Comparison of ENCODE assay signal across 16 mouse cellular contexts in the genomic region with DNA sequence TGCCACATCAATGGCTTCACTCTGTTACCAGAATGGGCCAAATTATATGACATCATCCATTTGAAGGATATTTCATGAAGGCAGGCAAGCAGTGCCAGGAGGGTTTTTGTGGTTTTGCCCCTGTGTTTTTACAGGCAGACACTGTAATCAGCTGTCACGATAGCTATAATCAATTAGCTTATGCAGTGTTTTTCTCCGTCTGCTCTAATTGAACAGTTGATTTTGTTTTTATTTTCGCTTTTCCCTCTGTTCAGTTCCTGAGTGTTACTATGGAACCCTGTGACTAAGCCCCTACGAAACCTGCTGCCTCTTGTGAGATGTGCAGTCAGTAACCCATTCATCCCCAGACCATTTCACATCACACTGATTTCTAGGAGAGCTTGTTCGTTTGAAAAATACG.
A peak's percentile ranks its signal among the peaks of the same experiment; 100 is the strongest.
DNase-seq lines count a peak whose midpoint lies in the region; ATAC-seq lines count a peak whose summit lies in the region.
"Had no signal": no experiment of that assay in that cellular context is flagged by ENCODE, and none has a peak within 500 bp of the region (broad histone marks: within the 10 kb centered on the region; RNA-seq: fewer than 3 reads in every experiment).

No protein-coding gene starts in this region.

- WGBS in forebrain, embryonic 15.5 days: 21% methylated on average over 6 of the region's 6 CpGs
- 79% methylated on average over 6 of the region's 6 CpGs for WGBS in forebrain, embryonic 11.5 days
- WGBS in embryonic facial prominence, embryonic 14.5 days: 54% methylated on average over 6 of the region's 6 CpGs

- no peak overlapping the region for H3K4me2 ChIP-seq in forebrain, embryonic 15.5 days (replicated peaks)
- H3K4me2 ChIP-seq in forebrain, embryonic 11.5 days (ENCODE audit: low read depth, low read length, severe bottlenecking): no peak overlapping the region
- H3K4me2 ChIP-seq in embryonic facial prominence, embryonic 14.5 days (ENCODE audit: low read depth, low read length): no peak overlapping the region
- H3K4me2 ChIP-seq: hindbrain, embryonic 14.5 days; limb, embryonic 15.5 days; neural tube, embryonic 13.5 days had no signal

- H3K9me3 ChIP-seq in forebrain, embryonic 15.5 days: no peaks in the 10 kb centered on the region
- no peaks in the 10 kb centered on the region for H3K9me3 ChIP-seq in forebrain, embryonic 11.5 days (ENCODE audit: control insufficient read depth, low read length)
- H3K9me3 ChIP-seq in embryonic facial prominence, embryonic 14.5 days (ENCODE audit: control insufficient read depth, low read length): no peaks in the 10 kb centered on the region
- H3K9me3 ChIP-seq: heart, embryonic 10.5 days; limb, embryonic 15.5 days; neural tube, embryonic 13.5 days had no signal

- H3K4me1 ChIP-seq in forebrain, embryonic 15.5 days: peaks cover 7% of the 10 kb centered on the region; the same call in 1 of the 2 replicates
- H3K4me1 ChIP-seq in forebrain, embryonic 11.5 days (replicated peaks; ENCODE audit: control insufficient read depth, insufficient read depth, low read length): no peaks in the 10 kb centered on the region
- H3K4me1 ChIP-seq in embryonic facial prominence, embryonic 14.5 days (ENCODE audit: control insufficient read depth, insufficient read depth, low read length): peaks cover 6% of the 10 kb centered on the region; the same call in 1 of the 2 replicates
- H3K4me1 ChIP-seq: heart, embryonic 10.5 days; neural tube, embryonic 13.5 days had no signal

- no peak overlapping the region for H3K4me3 ChIP-seq in forebrain, embryonic 15.5 days
- H3K4me3 ChIP-seq in forebrain, embryonic 11.5 days (ENCODE audit: low read depth, low read length): no peak overlapping the region
- no peak overlapping the region for H3K4me3 ChIP-seq in embryonic facial prominence, embryonic 14.5 days (ENCODE audit: low read depth, low read length)
- H3K4me3 ChIP-seq: heart, embryonic 10.5 days; limb, embryonic 15.5 days; neural tube, embryonic 13.5 days had no signal

- ATAC-seq in forebrain, embryonic 15.5 days (replicated peaks): peak; percentile 83
- ATAC-seq in forebrain, embryonic 11.5 days (replicated peaks; ENCODE audit: low FRiP score): no peak
- peak; percentile 37; the same call in 1 of the 2 replicates for ATAC-seq in embryonic facial prominence, embryonic 14.5 days (ENCODE audit: low read depth)
- no peak for ATAC-seq in activated CD4-positive, CD25-positive, alpha-beta regulatory T cell, adult 4 months
- ATAC-seq: intestine, postnatal 0 days had no signal

- H3K36me3 ChIP-seq in forebrain, embryonic 15.5 days: no peaks in the 10 kb centered on the region
- H3K36me3 ChIP-seq in forebrain, embryonic 11.5 days (ENCODE audit: control insufficient read depth, insufficient read depth, low read length): no peaks in the 10 kb centered on the region
- no peaks in the 10 kb centered on the region for H3K36me3 ChIP-seq in embryonic facial prominence, embryonic 14.5 days (ENCODE audit: control insufficient read depth, insufficient read depth, low read length)
- H3K36me3 ChIP-seq: heart, embryonic 10.5 days; limb, embryonic 15.5 days; neural tube, embryonic 13.5 days had no signal

- no peak overlapping the region for H3K9ac ChIP-seq in forebrain, embryonic 15.5 days (replicated peaks)
- H3K9ac ChIP-seq in forebrain, embryonic 11.5 days (ENCODE audit: low read length): no peak overlapping the region
- no peak overlapping the region for H3K9ac ChIP-seq in embryonic facial prominence, embryonic 14.5 days (ENCODE audit: low read depth, low read length)
- H3K9ac ChIP-seq: hindbrain, embryonic 14.5 days; limb, embryonic 15.5 days; neural tube, embryonic 13.5 days had no signal

- DNase-seq in forebrain, embryonic 11.5 days (ENCODE audit: low spot score): no peak
- DNase-seq in MN1 (ENCODE audit: low spot score): peak; percentile 68
- DNase-seq in embryonic facial prominence, embryonic 14.5 days (ENCODE audit: low spot score): peak; percentile 44
- peak; percentile 47 for DNase-seq in layer of hippocampus, adult 9-11 months
- no peak for DNase-seq in embryo, embryonic 10.5 days (ENCODE audit: low spot score)
- DNase-seq: B cell, adult 2 months; cerebellum, adult 11 months; gastrocnemius, postnatal 36 days; lung, postnatal 10 days had no signal

- no peaks in the 10 kb centered on the region for H3K27me3 ChIP-seq in forebrain, embryonic 15.5 days
- H3K27me3 ChIP-seq in forebrain, embryonic 11.5 days (ENCODE audit: control insufficient read depth, insufficient read depth, low read length): no peaks in the 10 kb centered on the region
- H3K27me3 ChIP-seq in embryonic facial prominence, embryonic 14.5 days (replicated peaks; ENCODE audit: control insufficient read depth, insufficient read depth, low read length): no peaks in the 10 kb centered on the region
- H3K27me3 ChIP-seq: limb, embryonic 15.5 days; neural tube, embryonic 13.5 days had no signal

- peak overlapping the region; percentile 33 for H3K27ac ChIP-seq in forebrain, embryonic 15.5 days (replicated peaks)
- no peak overlapping the region for H3K27ac ChIP-seq in forebrain, embryonic 11.5 days (ENCODE audit: low read depth, low read length)
- no peak overlapping the region for H3K27ac ChIP-seq in embryonic facial prominence, embryonic 14.5 days (replicated peaks; ENCODE audit: low read depth, low read length)
- H3K27ac ChIP-seq: heart, embryonic 10.5 days; hindbrain, embryonic 14.5 days; limb, embryonic 15.5 days; neural tube, embryonic 13.5 days had no signal

Comparison
In these comparisons a context has a peak if more than half of its experiments do, and no peak if none do; other contexts are left out.
1. ATAC-seq: peak in forebrain, embryonic 15.5 days (single experiment) and embryonic facial prominence, embryonic 14.5 days (single experiment); none in forebrain, embryonic 11.5 days (single experiment) and activated CD4-positive, CD25-positive, alpha-beta regulatory T cell, adult 4 months (single experiment).
2. DNase-seq: peak in MN1 (single experiment), embryonic facial prominence, embryonic 14.5 days (single experiment) and layer of hippocampus, adult 9-11 months (single experiment); none in forebrain, embryonic 11.5 days (single experiment) and embryo, embryonic 10.5 days (single experiment).